In the genomic region with DNA sequence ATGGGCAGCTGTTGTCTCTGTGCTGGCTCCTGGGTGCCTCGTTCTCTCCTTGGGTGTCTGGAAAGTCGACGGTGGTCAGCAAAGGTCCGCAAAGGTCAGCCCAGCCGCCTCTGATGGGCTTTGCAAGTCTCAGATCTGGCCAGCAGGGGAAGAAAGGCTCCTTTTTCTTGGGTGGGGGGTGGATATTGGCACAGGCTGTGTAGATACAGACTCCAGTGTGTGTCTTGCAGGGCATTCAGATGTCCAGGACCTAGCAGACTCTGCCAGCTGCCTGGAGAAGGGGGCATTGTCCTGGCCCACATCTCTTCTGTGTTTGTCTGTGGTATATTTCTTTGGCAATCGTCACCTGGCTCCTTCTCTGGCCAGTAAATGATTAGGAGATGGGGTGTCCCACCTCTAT, we compare ENCODE assay signal across 26 mouse cellular contexts. TPM values are rescaled to one million over a fixed set of nuclear protein-coding genes. Genes with fewer than 3 reads are reported as not detected.
DNase-seq lines count a peak whose midpoint lies in the region; ATAC-seq and TF ChIP-seq lines count a peak whose summit lies in the region.
"Had no signal": no experiment of that assay in that cellular context is flagged by ENCODE, and none has a peak within 500 bp of the region (broad histone marks: within the 10 kb centered on the region; RNA-seq: fewer than 3 reads in every experiment).

No protein-coding gene starts in this region.

- H3K9me3 ChIP-seq in forebrain, postnatal 0 days (ENCODE audit: low read length), result no peaks in the 10 kb centered on the region
- no peaks in the 10 kb centered on the region for H3K9me3 ChIP-seq in forebrain, embryonic 15.5 days
- no peaks in the 10 kb centered on the region for H3K9me3 ChIP-seq in midbrain, embryonic 15.5 days
- H3K9me3 ChIP-seq: embryonic facial prominence, embryonic 15.5 days; limb, embryonic 13.5 days; liver, embryonic 13.5 days; stomach, embryonic 15.5 days had no signal

- TF ChIP-seq CTCF in forebrain, postnatal 0 days (IDR thresholded peaks at IDR 0.05; ENCODE audit: low read depth), result no peak
- 0 out of 2 replicates have a peak, but pooled peaks have one; percentile 12 for TF ChIP-seq CTCF in layer of hippocampus, adult 2 months (conservative IDR thresholded peaks at IDR 0.05)

- H3K4me3 ChIP-seq in forebrain, postnatal 0 days (ENCODE audit: low read depth, low read length), result no peak overlapping the region
- H3K4me3 ChIP-seq in forebrain, embryonic 15.5 days, result no peak overlapping the region
- H3K4me3 ChIP-seq in layer of hippocampus, adult 2 months, result no peak overlapping the region
- H3K4me3 ChIP-seq in brown adipose tissue, adult 24 weeks (ENCODE audit: insufficient read depth, low read depth, low read length), result no peak overlapping the region
- no peak overlapping the region for H3K4me3 ChIP-seq in midbrain, embryonic 15.5 days
- H3K4me3 ChIP-seq: embryonic facial prominence, embryonic 15.5 days; heart, adult 2 months; limb, embryonic 13.5 days; liver, embryonic 13.5 days; stomach, embryonic 15.5 days had no signal

- H3K27ac ChIP-seq in forebrain, postnatal 0 days (ENCODE audit: low read depth, low read length), result peak overlapping the region; percentile 67
- H3K27ac ChIP-seq in forebrain, embryonic 15.5 days (replicated peaks), result no peak overlapping the region
- peak overlapping the region; percentile 72; the same call in 1 of the 2 replicates for H3K27ac ChIP-seq in layer of hippocampus, adult 2 months
- H3K27ac ChIP-seq in brown adipose tissue, adult 24 weeks (replicated peaks; ENCODE audit: low read depth, low read length), result peak overlapping the region; percentile 32; the same call in 1 of the 2 replicates
- peak overlapping the region; percentile 18 for H3K27ac ChIP-seq in midbrain, embryonic 15.5 days
- H3K27ac ChIP-seq: embryonic facial prominence, embryonic 15.5 days; heart, adult 2 months; limb, embryonic 13.5 days; liver, embryonic 13.5 days; stomach, embryonic 15.5 days had no signal

- H3K4me2 ChIP-seq in forebrain, postnatal 0 days (ENCODE audit: low read depth), result no peak overlapping the region
- no peak overlapping the region for H3K4me2 ChIP-seq in forebrain, embryonic 15.5 days (replicated peaks)
- no peak overlapping the region for H3K4me2 ChIP-seq in midbrain, embryonic 15.5 days
- H3K4me2 ChIP-seq: embryonic facial prominence, embryonic 15.5 days; limb, embryonic 13.5 days; liver, embryonic 13.5 days; stomach, embryonic 15.5 days had no signal

- H3K36me3 ChIP-seq in forebrain, postnatal 0 days (ENCODE audit: insufficient read depth), result no peaks in the 10 kb centered on the region
- H3K36me3 ChIP-seq in forebrain, embryonic 15.5 days, result no peaks in the 10 kb centered on the region
- no peaks in the 10 kb centered on the region for H3K36me3 ChIP-seq in midbrain, embryonic 15.5 days (replicated peaks)
- H3K36me3 ChIP-seq: embryonic facial prominence, embryonic 15.5 days; limb, embryonic 13.5 days; liver, embryonic 13.5 days; stomach, embryonic 15.5 days had no signal

- 65% methylated on average over 6 of the region's 6 CpGs for WGBS in forebrain, postnatal 0 days
- WGBS in forebrain, embryonic 15.5 days, result 59% methylated on average over 6 of the region's 6 CpGs
- WGBS in midbrain, embryonic 15.5 days, result 69% methylated on average over 6 of the region's 6 CpGs

- 0 out of 2 replicates have a peak, but pooled peaks cover 4% of the 10 kb centered on the region for H3K4me1 ChIP-seq in forebrain, postnatal 0 days (ENCODE audit: insufficient read depth)
- peaks cover 23% of the 10 kb centered on the region for H3K4me1 ChIP-seq in forebrain, embryonic 15.5 days
- peaks cover 11% of the 10 kb centered on the region for H3K4me1 ChIP-seq in brown adipose tissue, adult 24 weeks (ENCODE audit: control insufficient read depth, insufficient read depth, insufficient read length, low read length)
- peaks cover 2% of the 10 kb centered on the region; the same call in 1 of the 2 replicates for H3K4me1 ChIP-seq in midbrain, embryonic 15.5 days
- H3K4me1 ChIP-seq: embryonic facial prominence, embryonic 15.5 days; limb, embryonic 13.5 days; liver, embryonic 13.5 days; stomach, embryonic 15.5 days had no signal

- H3K9ac ChIP-seq in forebrain, postnatal 0 days, result no peak overlapping the region
- no peak overlapping the region for H3K9ac ChIP-seq in forebrain, embryonic 15.5 days (replicated peaks)
- no peak overlapping the region for H3K9ac ChIP-seq in midbrain, embryonic 15.5 days
- H3K9ac ChIP-seq: embryonic facial prominence, embryonic 15.5 days; limb, embryonic 13.5 days; liver, embryonic 13.5 days; stomach, embryonic 15.5 days had no signal

- no peak for DNase-seq in forebrain, postnatal 0 days
- DNase-seq in layer of hippocampus, adult 2 months (ENCODE audit: low spot score in 2 of 2), result no peak
- DNase-seq in layer of hippocampus, adult 9-10 months (ENCODE audit: low spot score), result no peak
- no peak for DNase-seq in ovary, adult 18-20 months (ENCODE audit: low spot score)
- DNase-seq: adrenal gland, postnatal 25 days; cerebellum, adult 11 months; cerebellum, adult 9-11 months; gastrocnemius, postnatal 14 days; heart, adult 2 months; kidney, adult 8-10 months; kidney, postnatal 10 days; layer of hippocampus, postnatal 36 days; liver, embryonic 13.5 days; lung, adult 2 months; lung, postnatal 14 days; thymus, postnatal 25 days had no signal

- H3K27me3 ChIP-seq in forebrain, postnatal 0 days (ENCODE audit: insufficient read depth, low read length), result no peaks in the 10 kb centered on the region
- no peaks in the 10 kb centered on the region for H3K27me3 ChIP-seq in forebrain, embryonic 15.5 days
- no peaks in the 10 kb centered on the region for H3K27me3 ChIP-seq in midbrain, embryonic 15.5 days (replicated peaks)

- no peak for ATAC-seq in forebrain, postnatal 0 days
- ATAC-seq in forebrain, embryonic 15.5 days (replicated peaks), result no peak
- no peak for ATAC-seq in midbrain, embryonic 15.5 days (replicated peaks)
- ATAC-seq: inflammation-experienced regulatory T-cells, adult 6 months had no signal

RNA-seq across cellular contexts. Expression of gene Rhcg, which starts 49.2 kb away (rescaled TPM):
- 2.0 TPM in 2 replicates for total RNA-seq in forebrain, postnatal 0 days (2014; rRNA removed)
- polyA plus RNA-seq in forebrain, postnatal 0 days (2015; fragmentation: Nextera tagmentation; extraction: Ambion mirVana), result 2.9 and 4.3 TPM in 2 replicates
- 1.8 and 3.9 TPM in 2 replicates for polyA plus RNA-seq in forebrain, embryonic 15.5 days (2015; fragmentation: Nextera tagmentation; extraction: Ambion mirVana)
- 1 to 10 TPM; 1.1 to 1.2 TPM for total RNA-seq in layer of hippocampus, adult 2 months (2021)
- polyA plus RNA-seq in brown adipose tissue, adult 24 weeks (2012; ENCODE audit: insufficient read depth, insufficient read length, missing spikeins), result not detected in 2 replicates
- 1.9 and 2.1 TPM in 2 replicates for polyA plus RNA-seq in midbrain, embryonic 15.5 days (2015; fragmentation: Nextera tagmentation; extraction: Ambion mirVana)
- total RNA-seq: common myeloid progenitor, adult 5-6 weeks; gastrocnemius, postnatal 14 days; heart, adult 2 months; heart, postnatal 25 days had no signal
- polyA plus RNA-seq: heart, adult 2 months; heart, embryonic 14.5 days; inflammation-experienced regulatory T-cells, adult 6 months; limb, embryonic 13.5 days; lung, adult 2 months had no signal
